Mouse (Mus musculus) liver, postnatal 0 days (tissue): ENCODE data around the gene Mafg. TPM values are rescaled to one million over a fixed set of nuclear protein-coding genes. Genes with fewer than 3 reads are reported as not detected.

Source experiments
- ATAC-seq: fragments of 200-750 bp; cut with Nextera tagmentation; 2 replicates; pipeline ENCODE4 v1.8.0; 2017; ENCODE audit warnings: mild to moderate bottlenecking, moderate library complexity
- DNase-seq: peaks from one replicate; pipeline ENCODE4 v3.0.0-alpha.2; 2016
- H3K27ac ChIP-seq: fragments of 300-500 bp; sonication (generic); 2 replicates; pipeline ENCODE4 v1.5.1; 2014; ENCODE audit warnings: antibody characterized with exemption, moderate library complexity, mild to moderate bottlenecking, low read depth
- H3K27me3 ChIP-seq: fragments of 300-500 bp; sonication (generic); 2 replicates; pipeline ENCODE4 v1.6.1; 2014; ENCODE audit warnings: low read length, control low read depth, mixed read lengths; ENCODE audit not compliant: insufficient read depth
- H3K36me3 ChIP-seq: fragments of 300-500 bp; sonication (generic); replicated peaks from 2 replicates; pipeline ENCODE4 v1.6.1; 2014; ENCODE audit warnings: mild to moderate bottlenecking, control low read depth, low read length, moderate library complexity, mixed read lengths; ENCODE audit not compliant: insufficient read depth
- H3K4me1 ChIP-seq: fragments of 300-500 bp; sonication (generic); 2 replicates; pipeline ENCODE4 v1.6.1; 2014; ENCODE audit warnings: antibody characterized with exemption, mild to moderate bottlenecking, control low read depth; ENCODE audit not compliant: insufficient read depth
- H3K4me2 ChIP-seq: fragments of 300-500 bp; sonication (generic); 2 replicates; pipeline ENCODE4 v1.6.1; 2014; ENCODE audit warnings: low read depth, mild to moderate bottlenecking, low read length, moderate library complexity, mixed read lengths
- H3K4me3 ChIP-seq: fragments of 300-500 bp; sonication (generic); 2 replicates; pipeline ENCODE4 v1.5.1; 2014; ENCODE audit warnings: low read depth, low read length
- H3K9ac ChIP-seq: fragments of 300-500 bp; sonication (generic); replicated peaks from 2 replicates; pipeline ENCODE4 v1.6.1; 2014; ENCODE audit warnings: mild to moderate bottlenecking, moderate library complexity
- H3K9me3 ChIP-seq: fragments of 300-500 bp; sonication (generic); 2 replicates; pipeline ENCODE4 v1.6.1; 2016; ENCODE audit warnings: mild to moderate bottlenecking, control low read depth, low read length, mixed read lengths
- CTCF ChIP-seq: sonication (generic); IDR thresholded peaks from 2 replicates; pipeline ENCODE4 v1.5.1; 2016; ENCODE audit warnings: antibody characterized with exemption, low read depth
- EP300 ChIP-seq: IDR thresholded peaks from 2 replicates; pipeline ENCODE4 v1.6.1; 2016; ENCODE audit warnings: antibody characterized with exemption, low read depth, mild to moderate bottlenecking
- WGBS: fragments of 180-500 bp; shearing (Covaris S2); extraction: QIAGEN DNeasy Blood & Tissue Kit; methylation state at CpG from one replicate; pipeline ENCODE4 v1.1.7; 2014; ENCODE audit not compliant: insufficient replicate concordance; 5-methylcytosine and 5-hydroxymethylcytosine counted together
- polyA plus RNA-seq: library from polyadenylated mRNA; unstranded; fragments of >200 nt; fragmentation: Nextera tagmentation; extraction: Ambion mirVana; gene quantifications from 2 replicates; pipeline ENCODE4 v1.2.1, GENCODE M21; 2015

Gene Mafg
- polyA plus RNA-seq, 1 experiment from 2014 or later = 35.8 TPM

- Histone ChIP-seq H3K27ac (peak overlapping the region; percentile 95), H3K36me3 (peaks cover 58% of the 10 kb centered on the region), H3K9me3 (no peaks in the 10 kb centered on the region), H3K4me2 (no peak overlapping the region), H3K4me1 (peaks cover 33% of the 10 kb centered on the region), H3K4me3 (no peak overlapping the region), H3K27me3 (no peaks in the 10 kb centered on the region), H3K9ac (no peak overlapping the region)
- 92% methylated on average over 25 of the region's 25 CpGs for WGBS
- ATAC-seq (no peak), DNase-seq (no peak)
- no peak for TF ChIP-seq EP300
- no peak for TF ChIP-seq CTCF
Observed at GRCm38 (mm10) chr11:120618619-120619535, 14.5 kb downstream of the Mafg start.

DNA sequence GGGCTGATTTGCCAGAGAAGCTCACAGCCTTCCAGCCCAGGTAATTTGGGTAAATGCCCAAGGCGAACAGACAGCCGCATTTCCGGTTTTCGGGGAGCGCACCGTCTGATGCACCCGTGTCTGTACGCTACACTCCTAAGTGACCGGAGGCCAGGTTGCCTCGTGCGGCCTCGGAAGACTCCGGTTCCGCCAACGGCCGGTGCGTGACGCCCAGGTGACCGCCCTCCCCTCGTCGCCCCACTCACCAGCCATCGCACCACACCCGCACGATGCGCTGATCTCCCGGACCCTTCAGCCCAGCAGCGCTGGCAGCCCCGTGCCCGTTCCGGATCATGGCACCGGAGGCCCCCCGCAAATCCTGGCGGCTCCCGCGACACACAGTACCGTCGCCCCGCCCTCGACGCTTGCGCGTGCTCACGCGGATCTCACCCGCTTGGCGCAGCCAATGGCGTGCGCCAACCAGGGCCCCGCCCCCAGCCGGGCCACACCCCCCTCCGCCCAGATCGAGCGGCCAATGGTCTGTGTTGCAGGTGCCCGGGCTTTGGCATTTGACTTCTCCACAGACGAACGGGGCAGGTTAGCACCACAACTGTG, 15.8 kb downstream of the Mafg start, which contains the start of gene Pcyt2:
Gene Pcyt2, minus strand, starts transcription at position 418 of the 594 bp plus-strand sequence.
- H3K4me3 ChIP-seq = peak within 1 kb of the TSS; percentile 92
- no peaks in the 10 kb centered on the region for H3K27me3 ChIP-seq
- peak within 1 kb of the TSS; percentile 95 for H3K27ac ChIP-seq
- DNase-seq (peak; percentile 97), ATAC-seq (peak; percentile 92)
- H3K36me3 ChIP-seq = peaks cover 58% of the 10 kb centered on the region
- no peak for TF ChIP-seq EP300
- TF ChIP-seq CTCF = no peak
- H3K9ac ChIP-seq = peak within 1 kb of the TSS; percentile 94
- peak within 1 kb of the TSS; percentile 98 for H3K4me2 ChIP-seq
- H3K4me1 ChIP-seq = peaks cover 26% of the 10 kb centered on the region
- no peaks in the 10 kb centered on the region for H3K9me3 ChIP-seq
- WGBS = under 1% methylated on average over 54 of the region's 56 CpGs

- H3K27me3 ChIP-seq = no peaks in the 10 kb centered on the region
- TF ChIP-seq CTCF = no peak
- TF ChIP-seq EP300 = no peak
- peaks cover 28% of the 10 kb centered on the region for H3K4me1 ChIP-seq
- peak overlapping the region; percentile 95 for H3K27ac ChIP-seq
- peak overlapping the region; percentile 92 for H3K4me3 ChIP-seq
- peaks cover 57% of the 10 kb centered on the region for H3K36me3 ChIP-seq
- ATAC-seq (peak; percentile 40), DNase-seq (no peak)
- 40% methylated on average over 4 of the region's 4 CpGs for WGBS
- H3K9me3 ChIP-seq = no peaks in the 10 kb centered on the region
- peak overlapping the region; percentile 98 for H3K4me2 ChIP-seq
- H3K9ac ChIP-seq = peak overlapping the region; percentile 94
Observed at GRCm38 (mm10) chr11:120616617-120617294, 16.6 kb downstream of the Mafg start.

GRCm38 (mm10) chr11:120615606-120616203, 17.7 kb downstream of the Mafg start:
- TF ChIP-seq CTCF (no peak), EP300 (no peak)
- peak overlapping the region; percentile 92 for H3K4me3 ChIP-seq
- H3K9ac ChIP-seq = peak overlapping the region; percentile 94
- H3K36me3 ChIP-seq = peaks cover 57% of the 10 kb centered on the region
- no peaks in the 10 kb centered on the region for H3K9me3 ChIP-seq
- DNase-seq = no peak
- peak; percentile 18 for ATAC-seq
- WGBS = 82% methylated on average over 11 of the region's 11 CpGs
- peak overlapping the region; percentile 95 for H3K27ac ChIP-seq
- no peaks in the 10 kb centered on the region for H3K27me3 ChIP-seq
- peak overlapping the region; percentile 98 for H3K4me2 ChIP-seq
- peaks cover 28% of the 10 kb centered on the region for H3K4me1 ChIP-seq

- Histone ChIP-seq H3K4me3 (0 out of 2 replicates have a peak overlapping the region, but pooled peaks have one; percentile 7), H3K9me3 (no peaks in the 10 kb centered on the region), H3K27me3 (no peaks in the 10 kb centered on the region), H3K4me1 (peaks cover 28% of the 10 kb centered on the region), H3K4me2 (peak overlapping the region; percentile 98), H3K27ac (peak overlapping the region; percentile 12; the same call in 1 of the 2 replicates), H3K9ac (no peak overlapping the region; the same call in 1 of the 2 replicates), H3K36me3 (peaks cover 56% of the 10 kb centered on the region)
- TF ChIP-seq CTCF = no peak
- no peak for TF ChIP-seq EP300
- ATAC-seq (no peak), DNase-seq (no peak)
- WGBS = 86% methylated on average over 6 of the region's 6 CpGs
Observed at GRCm38 (mm10) chr11:120615167-120615566, 18.2 kb downstream of the Mafg start.
